23 mouse cellular contexts compared by ENCODE assay signal in genomic region chr16:29027856-29028255, GRCm38 (mm10).
A peak's percentile ranks its signal among the peaks of the same experiment; 100 is the strongest.
DNase-seq lines count a peak whose midpoint lies in the region; ATAC-seq and TF ChIP-seq lines count a peak whose summit lies in the region.
"Had no signal": no experiment of that assay in that cellular context is flagged by ENCODE, and none has a peak within 500 bp of the region (broad histone marks: within the 10 kb centered on the region; RNA-seq: fewer than 3 reads in every experiment).

No protein-coding gene starts in this region.

- TF ChIP-seq CTCF in lung, embryonic 14.5 days (IDR thresholded peaks at IDR 0.05; ENCODE audit: low read depth), result no peak

- WGBS in lung, embryonic 14.5 days, result 69% methylated on average over 11 of the region's 11 CpGs

- H3K9me3 ChIP-seq in lung, embryonic 14.5 days (ENCODE audit: low read depth, low read length), result no peaks in the 10 kb centered on the region
- H3K9me3 ChIP-seq: embryonic facial prominence, embryonic 12.5 days; hindbrain, embryonic 15.5 days; liver, embryonic 15.5 days; midbrain, embryonic 13.5 days had no signal

- DNase-seq in heart, postnatal 4 days, result peak; percentile 7
- no peak for DNase-seq in heart, postnatal 25 days (ENCODE audit: low spot score)
- DNase-seq in lung, embryonic 14.5 days, result peak; percentile 59
- DNase-seq in lung, postnatal 36 days, result no peak
- DNase-seq in adrenal gland, adult 8-10 months, result peak; percentile 38
- no peak for DNase-seq in right cerebral cortex, postnatal 14 days
- DNase-seq in layer of hippocampus, postnatal 14 days (ENCODE audit: low spot score in 2 of 2), result no peak
- DNase-seq: cerebellum, adult 11 months; forebrain, postnatal 0 days; gastrocnemius, postnatal 14 days; heart, adult 2 months; heart, postnatal 36 days; layer of hippocampus, postnatal 36 days; thymus, adult 18-20 months; thymus, postnatal 4 days had no signal

- peak; percentile 41; the same call in 1 of the 2 replicates for ATAC-seq in lung, embryonic 14.5 days (ENCODE audit: insufficient read depth)
- ATAC-seq: CD4-positive, CD25-positive, alpha-beta regulatory T cell, adult 4 months; forebrain, postnatal 0 days; intestine, embryonic 16.5 days; midbrain, embryonic 13.5 days; Patski had no signal

- no peaks in the 10 kb centered on the region for H3K27me3 ChIP-seq in lung, embryonic 14.5 days (ENCODE audit: insufficient read depth, low read length)
- H3K27me3 ChIP-seq: embryonic facial prominence, embryonic 12.5 days; hindbrain, embryonic 15.5 days; liver, embryonic 15.5 days; midbrain, embryonic 13.5 days had no signal

- H3K27ac ChIP-seq in lung, embryonic 14.5 days (ENCODE audit: low read depth), result no peak overlapping the region
- H3K27ac ChIP-seq: embryonic facial prominence, embryonic 12.5 days; heart, adult 2 months; hindbrain, embryonic 15.5 days; liver, embryonic 15.5 days; midbrain, embryonic 13.5 days had no signal

- H3K4me1 ChIP-seq in lung, embryonic 14.5 days (ENCODE audit: insufficient read depth), result no peaks in the 10 kb centered on the region
- H3K4me1 ChIP-seq: embryonic facial prominence, embryonic 12.5 days; liver, embryonic 15.5 days; megakaryocyte, embryonic 14.5 days had no signal

- H3K9ac ChIP-seq in lung, embryonic 14.5 days, result no peak overlapping the region
- H3K9ac ChIP-seq: embryonic facial prominence, embryonic 12.5 days; forebrain, postnatal 0 days; hindbrain, embryonic 15.5 days; liver, embryonic 15.5 days; midbrain, embryonic 13.5 days had no signal

- H3K36me3 ChIP-seq in lung, embryonic 14.5 days (ENCODE audit: insufficient read depth), result no peaks in the 10 kb centered on the region
- H3K36me3 ChIP-seq: embryonic facial prominence, embryonic 12.5 days; hindbrain, embryonic 15.5 days; liver, embryonic 15.5 days; midbrain, embryonic 13.5 days had no signal

- no peak overlapping the region for H3K4me3 ChIP-seq in lung, embryonic 14.5 days (ENCODE audit: low read depth, low read length)
- H3K4me3 ChIP-seq: embryonic facial prominence, embryonic 12.5 days; heart, adult 2 months; hindbrain, embryonic 15.5 days; liver, embryonic 15.5 days; megakaryocyte, embryonic 14.5 days; midbrain, embryonic 13.5 days had no signal

- no peak overlapping the region for H3K4me2 ChIP-seq in lung, embryonic 14.5 days
- H3K4me2 ChIP-seq: embryonic facial prominence, embryonic 12.5 days; hindbrain, embryonic 15.5 days; liver, embryonic 15.5 days; midbrain, embryonic 13.5 days had no signal

- intact Hi-C loops in heart, postnatal 25 days (cut with DNase I), result no loop called here

Comparison
In these comparisons a context has a peak if more than half of its experiments do, and no peak if none do; other contexts are left out.
1. DNase-seq: peak in heart, postnatal 4 days (single experiment), lung, embryonic 14.5 days (single experiment) and adrenal gland, adult 8-10 months (single experiment); none in heart, postnatal 25 days (single experiment), lung, postnatal 36 days (single experiment), right cerebral cortex, postnatal 14 days (single experiment) and layer of hippocampus, postnatal 14 days (0 of 2).